Mouse (Mus musculus): ENCODE data around the gene Mdc1.

The Mdc1 gene

DNA sequence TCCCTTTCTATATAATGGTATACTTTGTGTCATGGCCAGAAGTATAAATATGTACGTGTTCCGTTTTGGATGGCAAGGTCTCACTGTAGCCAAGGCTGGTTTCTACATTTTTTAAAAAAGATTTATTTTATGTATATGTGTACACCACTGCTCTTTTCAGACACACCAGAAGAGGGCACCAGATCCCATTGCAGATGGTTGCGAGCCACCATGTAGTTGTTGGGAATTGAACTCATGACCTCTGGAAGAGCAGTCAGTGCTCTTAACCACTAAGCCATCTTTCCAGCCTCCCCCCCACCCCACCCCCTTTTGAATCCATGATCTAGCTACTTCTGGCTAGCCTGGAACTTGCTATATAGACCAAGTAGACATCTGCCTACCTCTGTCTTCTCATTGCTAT, 2.2 kb downstream of the Mdc1 start:
- DNase-seq (ENCODE audit: extremely low read depth, insufficient read length, low spot score): no peak

- no peak for DNase-seq (ENCODE audit: extremely low read depth, insufficient read length, low spot score)
Measured at GRCm38 (mm10) chr17:35848112-35848511, 6.8 kb downstream of the Mdc1 start.

GRCm38 (mm10) chr17:35850974-35851373, 9.7 kb downstream of the Mdc1 start:
- no peak for DNase-seq (ENCODE audit: extremely low read depth, insufficient read length, low spot score)

GRCm38 (mm10) chr17:35859371-35859770, 18.1 kb downstream of the Mdc1 start:
- DNase-seq (ENCODE audit: extremely low read depth, insufficient read length, low spot score): no peak

GRCm38 (mm10) chr17:35859835-35860234, 18.5 kb downstream of the Mdc1 start:
- no peak for DNase-seq (ENCODE audit: extremely low read depth, insufficient read length, low spot score)

DNA sequence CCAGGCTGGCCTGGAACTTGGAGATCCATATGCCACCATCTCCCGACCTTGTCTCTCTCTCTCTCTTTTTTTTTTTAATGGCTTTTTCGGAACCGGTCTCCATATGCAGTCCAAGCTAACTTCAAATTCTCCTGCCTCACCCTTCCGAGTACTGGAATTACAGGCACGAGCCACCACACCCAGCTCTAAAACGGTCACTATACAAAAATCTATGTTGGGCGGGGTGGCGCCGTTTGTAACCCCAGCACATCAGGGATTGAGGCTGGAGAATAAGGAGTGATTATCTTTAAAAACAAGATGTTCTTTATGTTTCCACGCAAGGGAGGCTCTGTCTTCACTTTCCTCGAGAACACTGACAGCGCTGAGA, 19.5 kb downstream of the Mdc1 start:
- DNase-seq (ENCODE audit: extremely low read depth, insufficient read length, low spot score): no peak

DNA sequence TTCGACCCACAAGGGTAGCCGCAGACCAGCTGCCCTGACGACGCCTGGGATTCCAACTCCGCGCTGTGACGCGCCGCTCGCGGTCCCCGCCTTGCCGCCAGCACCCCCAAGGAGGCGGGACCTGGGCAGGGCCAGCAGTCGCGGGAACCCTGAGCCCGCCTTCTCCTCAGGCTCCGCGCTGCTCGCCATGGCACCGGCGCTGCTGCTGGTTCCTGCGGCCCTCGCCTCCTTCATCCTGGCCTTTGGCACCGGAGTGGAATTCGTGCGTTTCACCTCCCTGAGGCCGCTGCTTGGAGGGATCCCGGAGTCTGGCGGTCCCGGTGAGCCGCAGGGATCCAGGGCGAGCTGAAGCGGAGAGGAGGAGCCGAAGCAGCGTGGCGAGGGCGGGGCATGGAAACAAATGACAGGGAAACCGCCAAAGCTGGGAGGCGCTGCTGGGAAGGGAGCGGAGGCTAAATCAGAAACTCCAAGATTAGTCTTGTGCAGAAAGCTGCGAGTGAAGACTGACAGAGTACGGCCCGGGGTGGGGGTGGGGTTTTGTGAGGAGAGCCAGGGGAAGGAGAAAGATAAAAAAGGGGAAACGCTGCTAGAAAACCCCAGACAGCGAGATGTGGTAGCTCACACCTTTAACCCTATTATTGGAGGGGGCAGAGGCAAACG, 20.0 kb downstream of the Mdc1 start, which contains the start of gene Nrm:
Gene Nrm (plus strand): TSS at position 121 of the 660 bp plus-strand sequence.
- peak; percentile 97 for DNase-seq (ENCODE audit: extremely low read depth, insufficient read length, low spot score)

DNA sequence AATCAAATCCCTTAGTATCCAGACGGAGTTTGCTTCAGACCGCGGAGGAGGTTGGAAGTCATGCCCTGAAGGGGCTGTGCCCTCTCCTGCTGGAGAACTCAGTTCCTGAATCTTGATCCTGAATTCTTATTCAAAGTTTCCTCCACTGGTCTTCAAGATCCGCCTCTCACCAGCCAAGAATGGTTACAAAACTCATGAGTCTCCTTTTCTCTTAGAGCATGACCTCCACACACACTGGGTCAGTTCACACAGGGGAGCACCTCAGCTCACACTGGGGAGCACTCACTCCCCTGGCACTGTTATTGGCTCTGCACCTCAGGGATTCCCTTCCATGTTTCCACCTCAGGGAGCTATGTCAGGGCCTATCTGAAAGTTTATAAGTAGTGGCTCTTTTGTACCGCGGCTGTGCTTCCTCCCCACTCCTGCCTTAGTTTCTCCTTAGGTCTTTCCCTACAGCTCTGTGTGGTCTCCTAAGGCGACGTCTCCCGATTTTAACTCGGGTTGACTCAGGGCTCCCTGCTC, 23.6 kb downstream of the Mdc1 start:
- no peak for DNase-seq (ENCODE audit: extremely low read depth, insufficient read length, low spot score)

- DNase-seq (ENCODE audit: extremely low read depth, insufficient read length, low spot score): peak; percentile 90
Measured at GRCm38 (mm10) chr17:35865481-35866280, 24.4 kb downstream of the Mdc1 start, which contains the start of gene Ppp1r18. Ppp1r18 (plus strand) TSS chr17:35865593.

- peak; percentile 79 for DNase-seq (ENCODE audit: extremely low read depth, insufficient read length, low spot score)
Measured at GRCm38 (mm10) chr17:35866281-35866831, 25.0 kb downstream of the Mdc1 start.

DNA sequence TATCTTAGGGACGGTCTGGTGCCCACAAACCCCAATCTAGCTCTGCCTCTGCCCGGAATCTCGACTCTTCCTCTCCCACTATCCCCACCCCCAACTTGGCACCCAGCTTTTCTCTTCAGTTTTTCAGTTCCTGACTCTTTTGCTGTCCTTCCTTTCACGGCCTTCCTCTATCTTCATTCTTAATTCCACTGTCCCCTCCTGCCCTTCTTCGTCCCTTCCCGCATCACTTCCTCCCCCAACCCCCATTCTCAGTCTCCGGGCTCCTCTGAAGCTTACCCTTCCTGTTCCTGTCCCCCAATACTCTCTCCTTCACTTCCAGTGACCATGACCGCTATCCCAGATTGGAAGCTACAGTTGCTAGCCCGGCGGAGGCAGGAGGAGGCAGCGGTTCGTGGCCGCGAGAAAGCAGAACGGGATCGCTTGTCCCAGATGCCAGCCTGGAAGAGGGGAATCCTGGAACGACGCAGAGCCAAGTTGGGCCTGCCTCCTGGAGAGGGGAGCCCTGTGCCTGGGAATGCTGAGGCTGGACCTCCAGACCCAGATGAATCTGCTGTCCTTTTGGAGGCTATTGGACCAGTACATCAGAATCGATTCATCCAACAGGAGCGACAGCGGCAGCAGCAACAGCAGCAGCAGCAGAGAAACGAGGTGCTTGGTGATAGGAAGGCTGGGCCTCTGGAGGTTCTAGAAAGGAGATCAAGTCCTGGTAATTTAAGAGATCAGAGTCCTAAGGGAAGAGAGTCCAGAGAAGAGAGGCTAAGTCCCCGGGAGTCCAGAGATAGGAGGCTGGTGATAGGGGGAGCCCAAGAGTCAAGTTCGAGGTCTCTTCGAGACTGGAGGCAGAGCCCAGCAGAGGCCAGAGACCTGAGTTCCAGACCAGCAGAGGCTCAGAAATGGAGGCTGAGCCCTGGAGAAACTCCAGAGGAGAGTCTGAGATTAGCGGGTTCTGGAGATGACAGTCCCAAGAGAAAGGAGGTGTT, 25.9 kb downstream of the Mdc1 start:
- DNase-seq (ENCODE audit: extremely low read depth, insufficient read length, low spot score): peak; percentile 64

GRCm38 (mm10) chr17:35868165-35868820, 27.0 kb downstream of the Mdc1 start:
- DNase-seq (ENCODE audit: extremely low read depth, insufficient read length, low spot score): peak; percentile 46

- no peak for DNase-seq (ENCODE audit: extremely low read depth, insufficient read length, low spot score)
Measured at GRCm38 (mm10) chr17:35868961-35869345, 27.6 kb downstream of the Mdc1 start.

GRCm38 (mm10) chr17:35869346-35870067, 28.2 kb downstream of the Mdc1 start:
- peak; percentile 62 for DNase-seq (ENCODE audit: extremely low read depth, insufficient read length, low spot score)

- peak; percentile 86 for DNase-seq (ENCODE audit: extremely low read depth, insufficient read length, low spot score)
Measured at GRCm38 (mm10) chr17:35870151-35870883, 29.0 kb downstream of the Mdc1 start.

- no peak for DNase-seq (ENCODE audit: extremely low read depth, insufficient read length, low spot score)
Measured at GRCm38 (mm10) chr17:35870884-35871696, 29.8 kb downstream of the Mdc1 start.

- peak; percentile 81 for DNase-seq (ENCODE audit: extremely low read depth, insufficient read length, low spot score)
Measured at GRCm38 (mm10) chr17:35873774-35874519, 32.6 kb downstream of the Mdc1 start.
